Mouse (Mus musculus) intestine, embryonic 14.5 days (tissue): ENCODE results near the gene Sult4a1. TPM values are rescaled to one million over a fixed set of nuclear protein-coding genes. Genes with fewer than 3 reads are reported as not detected.

ENCODE experiments used
- ATAC-seq: fragments of 200-750 bp; cut with Nextera tagmentation; replicated peaks from 2 replicates; pipeline ENCODE4 v1.8.0; 2017; ENCODE audit warnings: low read depth, moderate number of reproducible peaks, moderate TSS enrichment, moderate library complexity; ENCODE audit not compliant: low FRiP score, low TSS enrichment
- DNase-seq: peaks from one replicate; pipeline ENCODE4 v3.0.0-alpha.2; 2018; ENCODE audit warnings: low spot score
- H3K27ac ChIP-seq: fragments of 300-500 bp; sonication (generic); 2 replicates; pipeline ENCODE4 v1.5.1; 2014; ENCODE audit warnings: low read depth, mild to moderate bottlenecking, control low read depth
- H3K27me3 ChIP-seq: fragments of 300-500 bp; sonication (generic); replicated peaks from 2 replicates; pipeline ENCODE4 v1.6.1; 2014; ENCODE audit warnings: low read length, control low read depth; ENCODE audit not compliant: control insufficient read depth, insufficient read depth
- H3K36me3 ChIP-seq: fragments of 300-500 bp; sonication (generic); 2 replicates; pipeline ENCODE4 v1.6.1; 2014; ENCODE audit warnings: low read length, control low read depth; ENCODE audit not compliant: control insufficient read depth, insufficient read depth
- H3K4me1 ChIP-seq: fragments of 300-500 bp; sonication (generic); replicated peaks from 2 replicates; pipeline ENCODE4 v1.6.1; 2014; ENCODE audit warnings: low read length, control low read depth, mixed read lengths; ENCODE audit not compliant: control insufficient read depth, insufficient read depth
- H3K4me2 ChIP-seq: fragments of 300-500 bp; sonication (generic); 2 replicates; pipeline ENCODE4 v1.6.1; 2014; ENCODE audit warnings: low read length
- H3K4me3 ChIP-seq: fragments of 300-500 bp; sonication (generic); 2 replicates; pipeline ENCODE4 v1.5.1; 2014; ENCODE audit warnings: low read depth, low read length, control low read depth, mixed read lengths
- H3K9ac ChIP-seq: fragments of 300-500 bp; sonication (generic); 2 replicates; pipeline ENCODE4 v1.6.1; 2014; ENCODE audit warnings: mild to moderate bottlenecking, low read length
- H3K9me3 ChIP-seq: fragments of 300-500 bp; sonication (generic); 2 replicates; pipeline ENCODE4 v1.6.1; 2016; ENCODE audit warnings: low read length, control low read depth; ENCODE audit not compliant: control insufficient read depth
- WGBS: fragments of 180-500 bp; shearing (Covaris S2); extraction: QIAGEN DNeasy Blood & Tissue Kit; methylation state at CpG from one replicate; pipeline ENCODE4 v1.1.7; 2014; 5-methylcytosine and 5-hydroxymethylcytosine counted together
- polyA plus RNA-seq: library from polyadenylated mRNA; unstranded; fragments of >200 nt; fragmentation: Nextera tagmentation; extraction: Ambion mirVana; gene quantifications from 2 replicates; pipeline ENCODE4 v1.2.1, GENCODE M21; 2014

Gene Sult4a1
- polyA plus RNA-seq, 1 experiment from 2014 or later, result 4.5 TPM

- no peaks in the 10 kb centered on the region for H3K36me3 ChIP-seq
- H3K27me3 ChIP-seq, result peaks cover 52% of the 10 kb centered on the region
- 0 out of 2 replicates have a peak, but pooled peaks cover 3% of the 10 kb centered on the region for H3K9me3 ChIP-seq
- 0 out of 2 replicates have a peak overlapping the region, but pooled peaks have one; percentile 3 for H3K4me2 ChIP-seq
- no peak overlapping the region for H3K27ac ChIP-seq
- no peak for ATAC-seq
- H3K9ac ChIP-seq, result no peak overlapping the region
- no peak for DNase-seq
- 3% methylated on average over 13 of the region's 13 CpGs for WGBS
- H3K4me1 ChIP-seq, result no peaks in the 10 kb centered on the region; the same call in 1 of the 2 replicates
- H3K4me3 ChIP-seq, result no peak overlapping the region
These were observed 35.4 kb downstream of the Sult4a1 start for GRCm38 (mm10) chr15:84070116-84070676.

GRCm38 (mm10) chr15:84069455-84070050 is 36.0 kb downstream of the Sult4a1 start:
- Histone ChIP-seq H3K4me3 (no peak overlapping the region), H3K27me3 (peaks cover 55% of the 10 kb centered on the region), H3K27ac (no peak overlapping the region), H3K36me3 (no peaks in the 10 kb centered on the region), H3K4me1 (no peaks in the 10 kb centered on the region; the same call in 1 of the 2 replicates), H3K4me2 (0 out of 2 replicates have a peak overlapping the region, but pooled peaks have one; percentile 3), H3K9me3 (0 out of 2 replicates have a peak, but pooled peaks cover 3% of the 10 kb centered on the region), H3K9ac (no peak overlapping the region)
- WGBS, result 10% methylated on average over 16 of the region's 16 CpGs
- ATAC-seq, result no peak
- no peak for DNase-seq

GRCm38 (mm10) chr15:84065701-84066100 is 39.9 kb downstream of the Sult4a1 start:
- Histone ChIP-seq H3K27ac (no peak overlapping the region), H3K27me3 (peaks cover 44% of the 10 kb centered on the region), H3K9me3 (0 out of 2 replicates have a peak, but pooled peaks cover 3% of the 10 kb centered on the region), H3K9ac (no peak overlapping the region), H3K4me1 (no peaks in the 10 kb centered on the region; the same call in 1 of the 2 replicates), H3K36me3 (no peaks in the 10 kb centered on the region), H3K4me3 (no peak overlapping the region), H3K4me2 (no peak overlapping the region)
- WGBS, result 70% methylated on average over 4 of the region's 4 CpGs
- no peak for ATAC-seq
- no peak for DNase-seq

GRCm38 (mm10) chr15:84065140-84065539 is 40.4 kb downstream of the Sult4a1 start, which contains the start of gene Efcab6:
TSS of gene Efcab6 (minus strand) at chr15:84065379.
- ATAC-seq (no peak), DNase-seq (no peak)
- Histone ChIP-seq H3K27me3 (peaks cover 38% of the 10 kb centered on the region), H3K36me3 (no peaks in the 10 kb centered on the region), H3K9me3 (0 out of 2 replicates have a peak, but pooled peaks cover 3% of the 10 kb centered on the region), H3K4me2 (peak within 1 kb of the TSS; percentile 32), H3K4me3 (0 out of 2 replicates have a peak within 1 kb of the TSS, but pooled peaks have one; percentile 8), H3K9ac (no peak within 1 kb of the TSS), H3K4me1 (no peaks in the 10 kb centered on the region; the same call in 1 of the 2 replicates), H3K27ac (no peak within 1 kb of the TSS)
- WGBS, result 3% methylated on average over 29 of the region's 29 CpGs

- WGBS, result 80% methylated on average over 6 of the region's 6 CpGs
These were observed 46.7 kb downstream of the Sult4a1 start for GRCm38 (mm10) chr15:84058841-84059240.

GRCm38 (mm10) chr15:84056083-84056482 is 49.5 kb downstream of the Sult4a1 start:
- ATAC-seq (no peak), DNase-seq (no peak)
- no peaks in the 10 kb centered on the region for H3K4me1 ChIP-seq
- no peaks in the 10 kb centered on the region for H3K36me3 ChIP-seq
- no peak overlapping the region for H3K27ac ChIP-seq
- H3K9me3 ChIP-seq, result no peaks in the 10 kb centered on the region
- H3K4me3 ChIP-seq, result no peak overlapping the region
- no peaks in the 10 kb centered on the region for H3K27me3 ChIP-seq
- H3K9ac ChIP-seq, result no peak overlapping the region
- WGBS, result 65% methylated on average over 5 of the region's 5 CpGs
- H3K4me2 ChIP-seq, result no peak overlapping the region

More at GRCm38 (mm10) chr15:84058841-84059240, 46.7 kb downstream of the Sult4a1 start:
- H3K27me3 ChIP-seq, result no peaks in the 10 kb centered on the region
- no peak overlapping the region for H3K9ac ChIP-seq
- no peaks in the 10 kb centered on the region for H3K36me3 ChIP-seq
- no peaks in the 10 kb centered on the region for H3K9me3 ChIP-seq
- no peaks in the 10 kb centered on the region for H3K4me1 ChIP-seq
- no peak overlapping the region for H3K27ac ChIP-seq
- ATAC-seq (no peak), DNase-seq (no peak)
- no peak overlapping the region for H3K4me2 ChIP-seq
- H3K4me3 ChIP-seq, result no peak overlapping the region

- WGBS, result 36% methylated on average over 9 of the region's 9 CpGs
- ATAC-seq (peak; percentile 50; the same call in 1 of the 2 replicates), DNase-seq (peak; percentile 92)
- Histone ChIP-seq H3K27me3 (no peaks in the 10 kb centered on the region), H3K4me1 (no peaks in the 10 kb centered on the region), H3K4me3 (no peak overlapping the region), H3K36me3 (no peaks in the 10 kb centered on the region), H3K9me3 (no peaks in the 10 kb centered on the region), H3K27ac (no peak overlapping the region), H3K9ac (no peak overlapping the region), H3K4me2 (no peak overlapping the region)
These were observed 51.7 kb downstream of the Sult4a1 start for GRCm38 (mm10) chr15:84053859-84054258.

GRCm38 (mm10) chr15:84053240-84053639 is 52.3 kb downstream of the Sult4a1 start:
- Histone ChIP-seq H3K4me2 (no peak overlapping the region), H3K9me3 (no peaks in the 10 kb centered on the region), H3K27me3 (no peaks in the 10 kb centered on the region), H3K9ac (no peak overlapping the region), H3K36me3 (no peaks in the 10 kb centered on the region), H3K4me1 (no peaks in the 10 kb centered on the region), H3K4me3 (no peak overlapping the region), H3K27ac (no peak overlapping the region)
- ATAC-seq (no peak), DNase-seq (no peak)
- 88% methylated on average over 4 of the region's 4 CpGs for WGBS
